Mouse (Mus musculus) T-cell, adult 2 months (primary cell): ENCODE results near the gene Gm4491.

Experiments used
- DNase-seq: peaks from one replicate; pipeline ENCODE4 v3.0.0; 2022; ENCODE audit warnings: low spot score

The Gm4491 gene

GRCm38 (mm10) chr14:57082863-57083262 lies 32.8 kb downstream of the Gm4491 start:
- DNase-seq: no peak

- no peak for DNase-seq
These were observed 40.1 kb downstream of the Gm4491 start for GRCm38 (mm10) chr14:57075537-57075936.

GRCm38 (mm10) chr14:57069906-57070305 lies 45.8 kb downstream of the Gm4491 start:
- peak; percentile 22 for DNase-seq

GRCm38 (mm10) chr14:57066053-57066452 lies 49.6 kb downstream of the Gm4491 start:
- DNase-seq: no peak
